Comparison of ENCODE assay signal across 20 mouse cellular contexts in the genomic region with DNA sequence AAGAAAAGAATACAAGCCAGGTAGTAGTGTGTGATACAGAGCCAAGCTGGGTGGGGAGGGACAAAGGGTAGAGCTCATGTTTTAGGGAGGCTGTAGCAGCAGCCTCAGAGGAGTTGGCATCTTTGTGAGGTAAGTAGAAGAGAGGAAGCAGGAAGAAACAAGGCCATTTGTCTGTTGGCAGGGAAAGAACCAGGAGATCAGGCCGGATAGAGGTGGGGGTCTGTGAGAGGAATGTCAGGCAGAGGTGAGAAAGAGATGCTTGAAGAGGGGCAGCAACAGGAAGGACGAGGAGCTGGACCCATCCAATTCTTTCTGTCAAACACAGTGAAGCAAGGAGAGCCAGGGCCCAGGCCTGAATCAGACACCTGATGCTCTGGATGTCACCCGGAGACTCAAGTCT.
DNase-seq lines count a peak whose midpoint lies in the region; ATAC-seq and TF ChIP-seq lines count a peak whose summit lies in the region.
"Had no signal": no experiment of that assay in that cellular context is flagged by ENCODE, and none has a peak within 500 bp of the region (broad histone marks: within the 10 kb centered on the region; RNA-seq: fewer than 3 reads in every experiment).

No protein-coding gene starts in this region.

- TF ChIP-seq CTCF in gastrocnemius, adult 2 months (IDR thresholded peaks at IDR 0.05) = no peak
- TF ChIP-seq CTCF in liver, adult 2 months (IDR thresholded peaks at IDR 0.05; ENCODE audit: low read depth, low read length) = no peak

- no peaks in the 10 kb centered on the region for H3K27me3 ChIP-seq in hindbrain, embryonic 10.5 days (ENCODE audit: insufficient read depth, poor library complexity, severe bottlenecking)
- no peaks in the 10 kb centered on the region for H3K27me3 ChIP-seq in hindbrain, embryonic 16.5 days (replicated peaks; ENCODE audit: control insufficient read depth, insufficient read depth, low read length)
- no peaks in the 10 kb centered on the region for H3K27me3 ChIP-seq in liver, adult 2 months (ENCODE audit: control insufficient read depth, insufficient read depth, low read length)
- H3K27me3 ChIP-seq: forebrain, embryonic 12.5 days; intestine, embryonic 15.5 days had no signal

- H3K9ac ChIP-seq in hindbrain, embryonic 16.5 days (ENCODE audit: low read depth, low read length) = no peak overlapping the region
- H3K9ac ChIP-seq in liver, adult 2 months (ENCODE audit: low read depth, low read length) = no peak overlapping the region
- H3K9ac ChIP-seq: embryonic facial prominence, embryonic 13.5 days; forebrain, embryonic 12.5 days; intestine, embryonic 15.5 days had no signal

- H3K4me3 ChIP-seq in gastrocnemius, adult 2 months = no peak overlapping the region
- H3K4me3 ChIP-seq in hindbrain, embryonic 10.5 days = no peak overlapping the region
- no peak overlapping the region for H3K4me3 ChIP-seq in hindbrain, embryonic 16.5 days (ENCODE audit: low read length)
- no peak overlapping the region for H3K4me3 ChIP-seq in liver, adult 2 months (ENCODE audit: insufficient read depth, low read depth, low read length)
- no peak overlapping the region for H3K4me3 ChIP-seq in brown adipose tissue, adult 24 weeks (ENCODE audit: insufficient read depth, low read depth, low read length)
- H3K4me3 ChIP-seq: embryonic facial prominence, embryonic 13.5 days; forebrain, embryonic 12.5 days; intestine, embryonic 15.5 days had no signal

- WGBS in hindbrain, embryonic 10.5 days = 90% methylated on average over 3 of the region's 3 CpGs
- 90% methylated on average over 3 of the region's 3 CpGs for WGBS in hindbrain, embryonic 16.5 days
- 86% methylated on average over 3 of the region's 3 CpGs for WGBS in liver, adult 2 months

- H3K4me2 ChIP-seq in hindbrain, embryonic 16.5 days (ENCODE audit: low read length) = no peak overlapping the region
- H3K4me2 ChIP-seq: embryonic facial prominence, embryonic 13.5 days; forebrain, embryonic 12.5 days; heart, embryonic 11.5 days; intestine, embryonic 15.5 days had no signal

- no peak for DNase-seq in gastrocnemius, adult 2 months
- DNase-seq in gastrocnemius, postnatal 4 days (ENCODE audit: low spot score in 2 of 2) = no peak
- no peak for DNase-seq in hindbrain, embryonic 10.5 days (ENCODE audit: low spot score)
- DNase-seq in liver, adult 2 months (ENCODE audit: extremely low read depth, low read depth, low spot score) = no peak
- no peak for DNase-seq in liver
- DNase-seq: adrenal gland, adult 8-10 months; B cell, adult 2 months; cerebellum, adult 11-12 months; cerebellum, adult 9-10 months; cerebellum, postnatal 25 days; gastrocnemius, postnatal 14 days had no signal

- H3K9me3 ChIP-seq in hindbrain, embryonic 10.5 days = no peaks in the 10 kb centered on the region
- no peaks in the 10 kb centered on the region for H3K9me3 ChIP-seq in hindbrain, embryonic 16.5 days (ENCODE audit: control insufficient read depth, low read length)
- H3K9me3 ChIP-seq: embryonic facial prominence, embryonic 13.5 days; forebrain, embryonic 12.5 days; G1E; intestine, embryonic 15.5 days had no signal

- intact Hi-C loops in gastrocnemius, adult 2 months (cut with DNase I) = loop anchor here (5.0 kb wide), 1 partner anchor 74 kb away; no protein-coding TSS in a partner anchor

- TF ChIP-seq POLR2A in liver, adult 2 months (IDR thresholded peaks at IDR 0.05; ENCODE audit: extremely low read depth, insufficient read depth, low read length) = no peak

- H3K27ac ChIP-seq in gastrocnemius, adult 2 months = peak overlapping the region; percentile 93
- peak overlapping the region; percentile 35; the same call in 1 of the 2 replicates for H3K27ac ChIP-seq in hindbrain, embryonic 10.5 days
- H3K27ac ChIP-seq in hindbrain, embryonic 16.5 days (ENCODE audit: low read depth, low read length) = no peak overlapping the region
- peak overlapping the region; percentile 12; the same call in 1 of the 2 replicates for H3K27ac ChIP-seq in liver, adult 2 months (replicated peaks; ENCODE audit: insufficient read depth, low read depth, low read length)
- H3K27ac ChIP-seq in brown adipose tissue, adult 24 weeks (replicated peaks; ENCODE audit: low read depth, low read length) = peak overlapping the region; percentile 13; the same call in 1 of the 2 replicates
- H3K27ac ChIP-seq: embryonic facial prominence, embryonic 13.5 days; forebrain, embryonic 12.5 days; intestine, embryonic 15.5 days had no signal

- peaks cover 40% of the 10 kb centered on the region for H3K36me3 ChIP-seq in hindbrain, embryonic 10.5 days
- no peaks in the 10 kb centered on the region for H3K36me3 ChIP-seq in hindbrain, embryonic 16.5 days (ENCODE audit: control insufficient read depth, insufficient read depth, low read length)
- H3K36me3 ChIP-seq in liver, adult 2 months (ENCODE audit: control insufficient read depth, insufficient read depth, low read length) = peaks cover 7% of the 10 kb centered on the region; the same call in 1 of the 2 replicates
- H3K36me3 ChIP-seq: embryonic facial prominence, embryonic 13.5 days; forebrain, embryonic 12.5 days; intestine, embryonic 15.5 days had no signal

- peaks cover 41% of the 10 kb centered on the region for H3K4me1 ChIP-seq in hindbrain, embryonic 10.5 days (replicated peaks)
- H3K4me1 ChIP-seq in hindbrain, embryonic 16.5 days (ENCODE audit: control insufficient read depth, insufficient read depth, low read depth, low read length) = no peaks in the 10 kb centered on the region; the same call in 1 of the 2 replicates
- peaks cover 35% of the 10 kb centered on the region for H3K4me1 ChIP-seq in liver, adult 2 months (ENCODE audit: control insufficient read depth, insufficient read depth, low read length)
- H3K4me1 ChIP-seq in brown adipose tissue, adult 24 weeks (ENCODE audit: control insufficient read depth, insufficient read depth, insufficient read length, low read length) = peaks cover 24% of the 10 kb centered on the region

- H3K79me2 ChIP-seq in liver, adult 2 months (ENCODE audit: control insufficient read depth, insufficient read depth, low read length) = peaks cover 22% of the 10 kb centered on the region; the same call in 1 of the 2 replicates

- no peak for ATAC-seq in hindbrain, embryonic 16.5 days
- ATAC-seq: CD4-positive, CD25-positive, alpha-beta regulatory T cell, adult 4 months; forebrain, embryonic 16.5 days; intestine, embryonic 15.5 days had no signal
